Mouse (Mus musculus) thymus, adult 2 months (tissue): ENCODE data around the gene Stra6.

Experiments
- CTCF ChIP-seq: fragments of 200-500 bp; IDR thresholded peaks from 2 replicates; pipeline ENCODE4 v1.5.1; 2012; ENCODE audit warnings: mild to moderate bottlenecking, control low read depth, low read length, moderate library complexity, borderline replicate concordance; ENCODE audit not compliant: control insufficient read depth, poor library complexity, insufficient read depth; ENCODE audit errors: extremely low read depth
- POLR2A ChIP-seq: fragments of 200-500 bp; IDR thresholded peaks from 2 replicates; pipeline ENCODE4 v1.6.1; 2012; ENCODE audit warnings: mild to moderate bottlenecking, low read length, control low read depth, moderate library complexity; ENCODE audit not compliant: control insufficient read depth, poor library complexity, insufficient read depth; ENCODE audit errors: extremely low read depth

- TF ChIP-seq CTCF (no peak), POLR2A (no peak)
Measured at GRCm38 (mm10) chr9:58158541-58159311, 95.1 kb downstream of the Stra6 start.
